Mouse (Mus musculus): ENCODE data around the gene Btbd35f2. TPM values are rescaled to one million over a fixed set of nuclear protein-coding genes. Genes with fewer than 3 reads are reported as not detected.
"Not testable (repeated sequence)": the region's sequence is repeated elsewhere in the genome, so short reads cannot be mapped to it uniquely, and the experiment has no call there.

Btbd35f2 gene
- not detected in 2 replicates for polyA plus RNA-seq (2015; fragmentation: Nextera tagmentation; extraction: Ambion mirVana)

GRCm38 (mm10) chrX:32278094-32278493, at the start of gene Btbd35f2:
Gene Btbd35f2 (plus strand): TSS chrX:32278394.
- H3K27ac ChIP-seq (replicated peaks); H3K4me3 ChIP-seq; H3K27me3 ChIP-seq; H3K4me1 ChIP-seq (replicated peaks); H3K9ac ChIP-seq; H3K9me3 ChIP-seq; ATAC-seq (ENCODE audit: low FRiP score, low read depth); H3K4me2 ChIP-seq; H3K36me3 ChIP-seq: not testable (repeated sequence)
- no CpG with 5 or more reads among the region's 3 CpGs for WGBS

Other genes with a start within 250 kb of the Btbd35f2 start
- gene Btbd35f22, start 230.6 kb upstream of the Btbd35f2 start, polyA plus RNA-seq (2015; fragmentation: Nextera tagmentation; extraction: Ambion mirVana), result not detected in 2 replicates

Measured in hindbrain, embryonic 15.5 days (tissue).